20 mouse cellular contexts compared by ENCODE assay signal in the genomic region with DNA sequence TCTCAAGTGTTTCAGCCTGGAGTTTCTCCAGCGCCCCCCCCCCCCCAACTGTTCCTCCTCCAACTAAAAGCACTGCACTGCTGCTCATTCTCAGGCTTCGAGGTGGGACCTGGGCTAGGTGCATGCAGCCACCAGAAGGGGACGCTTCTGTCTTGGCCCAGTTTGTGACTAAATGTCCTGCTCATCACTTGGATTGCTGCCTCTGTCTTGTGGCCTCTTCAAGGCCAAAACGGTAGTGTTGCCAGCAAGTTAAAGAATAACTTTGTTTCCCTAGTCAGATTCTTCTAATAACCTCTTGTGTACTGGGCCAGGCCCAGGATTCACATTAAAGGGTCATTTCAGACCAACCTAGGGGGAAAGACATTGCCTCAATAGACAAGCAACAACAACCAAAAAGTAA.
DNase-seq lines count a peak whose midpoint lies in the region; ATAC-seq lines count a peak whose summit lies in the region.
"Had no signal": no experiment of that assay in that cellular context is flagged by ENCODE, and none has a peak within 500 bp of the region (broad histone marks: within the 10 kb centered on the region; RNA-seq: fewer than 3 reads in every experiment).

No protein-coding gene starts in this region.

- no peak overlapping the region for H3K4me3 ChIP-seq in heart, embryonic 11.5 days (ENCODE audit: low read depth, low read length)
- H3K4me3 ChIP-seq in midbrain, embryonic 10.5 days: no peak overlapping the region
- H3K4me3 ChIP-seq in midbrain, embryonic 16.5 days (ENCODE audit: low read depth, low read length): no peak overlapping the region
- H3K4me3 ChIP-seq in kidney, embryonic 15.5 days (replicated peaks): no peak overlapping the region
- H3K4me3 ChIP-seq: embryonic facial prominence, embryonic 15.5 days; hindbrain, embryonic 10.5 days; limb, embryonic 10.5 days; midbrain, embryonic 13.5 days had no signal

- no peak overlapping the region for H3K27ac ChIP-seq in heart, embryonic 11.5 days (ENCODE audit: low read depth, low read length)
- H3K27ac ChIP-seq in midbrain, embryonic 10.5 days (replicated peaks): 0 out of 2 replicates have a peak overlapping the region, but pooled peaks have one; percentile 3
- H3K27ac ChIP-seq in midbrain, embryonic 16.5 days (ENCODE audit: low read length): no peak overlapping the region
- peak overlapping the region; percentile 29; the same call in 1 of the 2 replicates for H3K27ac ChIP-seq in kidney, embryonic 15.5 days
- H3K27ac ChIP-seq: embryonic facial prominence, embryonic 15.5 days; hindbrain, embryonic 10.5 days; limb, embryonic 10.5 days; midbrain, embryonic 13.5 days had no signal

- H3K9me3 ChIP-seq in heart, embryonic 11.5 days (replicated peaks; ENCODE audit: control insufficient read depth, low read length): no peaks in the 10 kb centered on the region
- H3K9me3 ChIP-seq in midbrain, embryonic 10.5 days (replicated peaks): no peaks in the 10 kb centered on the region
- H3K9me3 ChIP-seq in midbrain, embryonic 16.5 days (replicated peaks; ENCODE audit: control insufficient read depth, low read length, poor library complexity, severe bottlenecking): no peaks in the 10 kb centered on the region
- no peaks in the 10 kb centered on the region for H3K9me3 ChIP-seq in kidney, embryonic 15.5 days (replicated peaks)
- H3K9me3 ChIP-seq: embryonic facial prominence, embryonic 15.5 days; hindbrain, embryonic 10.5 days; limb, embryonic 10.5 days; midbrain, embryonic 13.5 days had no signal

- intact Hi-C loops in heart, postnatal 10 days (cut with DNase I): no loop called here

- peak overlapping the region; percentile 19; the same call in 1 of the 2 replicates for H3K4me2 ChIP-seq in heart, embryonic 11.5 days
- no peak overlapping the region for H3K4me2 ChIP-seq in midbrain, embryonic 16.5 days (ENCODE audit: low read length)
- H3K4me2 ChIP-seq in kidney, embryonic 15.5 days: no peak overlapping the region
- H3K4me2 ChIP-seq: embryonic facial prominence, embryonic 15.5 days; midbrain, embryonic 13.5 days had no signal

- no peaks in the 10 kb centered on the region for H3K36me3 ChIP-seq in heart, embryonic 11.5 days (ENCODE audit: control insufficient read depth, insufficient read depth, low read length)
- H3K36me3 ChIP-seq in midbrain, embryonic 10.5 days: peaks cover 8% of the 10 kb centered on the region; the same call in 1 of the 2 replicates
- H3K36me3 ChIP-seq in midbrain, embryonic 16.5 days (ENCODE audit: control insufficient read depth, insufficient read depth, low read length): no peaks in the 10 kb centered on the region
- peaks cover 8% of the 10 kb centered on the region; the same call in 1 of the 2 replicates for H3K36me3 ChIP-seq in kidney, embryonic 15.5 days
- H3K36me3 ChIP-seq: embryonic facial prominence, embryonic 15.5 days; limb, embryonic 10.5 days; midbrain, embryonic 13.5 days had no signal

- no peak overlapping the region for H3K9ac ChIP-seq in heart, embryonic 11.5 days (ENCODE audit: low read depth, low read length)
- H3K9ac ChIP-seq in midbrain, embryonic 16.5 days (ENCODE audit: low read depth, low read length): no peak overlapping the region
- no peak overlapping the region for H3K9ac ChIP-seq in kidney, embryonic 15.5 days
- H3K9ac ChIP-seq: embryonic facial prominence, embryonic 15.5 days; midbrain, embryonic 13.5 days had no signal

- WGBS in heart, embryonic 11.5 days (ENCODE audit: insufficient replicate concordance): 43% methylated on average over 4 of the region's 4 CpGs
- 92% methylated on average over 4 of the region's 4 CpGs for WGBS in midbrain, embryonic 10.5 days
- 86% methylated on average over 4 of the region's 4 CpGs for WGBS in midbrain, embryonic 16.5 days
- WGBS in kidney, embryonic 15.5 days: 67% methylated on average over 4 of the region's 4 CpGs

- no peak for DNase-seq in heart, postnatal 10 days
- no peak for DNase-seq in midbrain, embryonic 10.5 days (ENCODE audit: low spot score)
- peak; percentile 41 for DNase-seq in testis, postnatal 14 days (ENCODE audit: low spot score)
- no peak for DNase-seq in left cerebral cortex, adult 8-10 months (ENCODE audit: low spot score in 2 of 2)
- DNase-seq in right cerebral cortex, postnatal 25 days: no peak
- DNase-seq: B cell, adult 2 months; cerebellum, adult 2 months; gastrocnemius, postnatal 14 days; lung, postnatal 36 days; retina, postnatal 1 day; thymus, adult 18-20 months had no signal

- no peak for ATAC-seq in heart, embryonic 11.5 days (replicated peaks; ENCODE audit: insufficient number of reproducible peaks, low FRiP score, low TSS enrichment)
- no peak for ATAC-seq in midbrain, embryonic 16.5 days
- ATAC-seq in kidney, embryonic 15.5 days (replicated peaks; ENCODE audit: low FRiP score): peak; percentile 17; the same call in 1 of the 2 replicates
- ATAC-seq: forebrain, embryonic 14.5 days; intestine, embryonic 16.5 days; midbrain, embryonic 13.5 days had no signal

- H3K27me3 ChIP-seq in heart, embryonic 11.5 days (ENCODE audit: control insufficient read depth, insufficient read depth, low read length): no peaks in the 10 kb centered on the region
- H3K27me3 ChIP-seq in midbrain, embryonic 10.5 days (ENCODE audit: low read depth, poor library complexity, severe bottlenecking): no peaks in the 10 kb centered on the region
- H3K27me3 ChIP-seq in midbrain, embryonic 16.5 days (ENCODE audit: control insufficient read depth, insufficient read depth, low read depth, low read length): no peaks in the 10 kb centered on the region
- H3K27me3 ChIP-seq in kidney, embryonic 15.5 days: no peaks in the 10 kb centered on the region
- H3K27me3 ChIP-seq: embryonic facial prominence, embryonic 15.5 days; midbrain, embryonic 13.5 days had no signal

- H3K4me1 ChIP-seq in heart, embryonic 11.5 days (ENCODE audit: control insufficient read depth, insufficient read depth, low read length): peaks cover 7% of the 10 kb centered on the region
- H3K4me1 ChIP-seq in midbrain, embryonic 10.5 days: peaks cover 19% of the 10 kb centered on the region
- H3K4me1 ChIP-seq in midbrain, embryonic 16.5 days (ENCODE audit: control insufficient read depth, insufficient read depth, low read length): no peaks in the 10 kb centered on the region
- H3K4me1 ChIP-seq in kidney, embryonic 15.5 days: peaks cover 36% of the 10 kb centered on the region

Comparison
In these comparisons a context has a peak if more than half of its experiments do, and no peak if none do; other contexts are left out.
1. H3K27ac ChIP-seq: peak in midbrain, embryonic 10.5 days (single experiment) and kidney, embryonic 15.5 days (single experiment); none in heart, embryonic 11.5 days (single experiment) and midbrain, embryonic 16.5 days (single experiment).